Mouse (Mus musculus) Patski (cell line): Measurements from ENCODE around the gene Gmds. TPM values are rescaled to one million over a fixed set of nuclear protein-coding genes. Genes with fewer than 3 reads are reported as not detected.

Source experiments
- ATAC-seq: fragments of 100-300 bp; one replicate; pipeline ENCODE4 v1.8.0; 2021
- CTCF ChIA-PET: fragments of 350-600 bp; sonication (Branson Sonifier 250); formaldehyde crosslinking; loops from one replicate; lab custom pipeline; 2022; ENCODE audit warnings: inconsistent platforms; lab: Charles Lee
- POLR2A ChIA-PET: fragments of 350-600 bp; sonication (Branson Sonifier 250); formaldehyde crosslinking; loops from one replicate; lab custom pipeline; 2022; ENCODE audit warnings: antibody characterized with exemption, inconsistent platforms; lab: Charles Lee
- DNase-seq: peaks from one replicate; pipeline ENCODE4 v3.0.0-alpha.2; 2011; ENCODE audit warnings: low read depth, low spot score
- H3K27me3 ChIP-seq: fragments of 371-371 bp; one replicate; pipeline ENCODE4 v1.5.1; 2021
- CTCF ChIP-seq: fragments of 100-300 bp; IDR thresholded peaks from one replicate; pipeline ENCODE4 v1.5.1; 2021
- in situ Hi-C: fragments of 300-500 bp; cut with MboI; formaldehyde crosslinking; loops from 3 replicates; pipeline ENCODE4 v1.11.1; 2018; ENCODE audit warnings: low pct_unique_long_range_greater_than_20kb, mixed read lengths
- polyA plus RNA-seq: library from polyadenylated mRNA; unstranded; gene quantifications from one replicate; pipeline ENCODE4 v1.2.3, GENCODE M21; 2021

The Gmds gene
- polyA plus RNA-seq, 1 experiment from 2014 or later, result 53.3 TPM

DNA sequence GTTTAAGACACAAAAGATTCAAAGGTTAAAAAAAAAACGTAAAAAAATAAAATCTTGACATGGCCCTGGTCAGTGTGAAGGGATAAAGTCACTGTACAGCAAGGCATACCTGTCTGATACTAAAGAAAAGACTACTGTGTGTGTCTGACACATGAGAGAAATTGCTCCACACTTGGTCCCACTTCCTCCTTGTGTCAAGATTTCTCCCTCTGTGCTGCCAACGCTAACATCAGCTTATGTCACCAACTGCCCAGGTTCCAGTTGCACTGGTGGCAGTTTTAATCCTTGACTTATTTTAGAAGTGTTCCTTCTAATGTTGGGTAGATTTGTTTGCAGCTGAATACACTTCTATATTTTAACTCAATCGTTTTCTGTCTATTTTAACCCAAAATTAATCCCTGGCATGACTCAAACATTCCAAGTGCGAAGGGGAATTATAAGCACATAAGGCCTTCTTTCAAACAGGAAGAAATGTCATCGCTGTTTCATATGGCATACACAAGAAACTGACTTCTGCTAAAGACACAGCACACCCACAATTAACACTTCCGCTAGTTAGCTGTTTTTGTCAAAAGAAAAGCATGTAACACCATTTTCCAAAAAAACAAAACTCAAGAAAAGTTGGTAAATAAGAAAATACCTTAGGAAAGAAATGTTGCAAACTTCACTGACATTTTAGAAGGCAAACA lies 110.5 kb downstream of the Gmds start:
- ChIA-PET POLR2A (interaction anchor here (1.0 kb wide), 1 partner anchor 20 kb away, joined by 3 read pairs; no protein-coding TSS in a partner anchor), CTCF (no interaction called here)
- no peaks in the 10 kb centered on the region for H3K27me3 ChIP-seq
- no peak for TF ChIP-seq CTCF
- ATAC-seq, result no peak
- in situ Hi-C loops, result no loop called here
- DNase-seq, result no peak

DNA sequence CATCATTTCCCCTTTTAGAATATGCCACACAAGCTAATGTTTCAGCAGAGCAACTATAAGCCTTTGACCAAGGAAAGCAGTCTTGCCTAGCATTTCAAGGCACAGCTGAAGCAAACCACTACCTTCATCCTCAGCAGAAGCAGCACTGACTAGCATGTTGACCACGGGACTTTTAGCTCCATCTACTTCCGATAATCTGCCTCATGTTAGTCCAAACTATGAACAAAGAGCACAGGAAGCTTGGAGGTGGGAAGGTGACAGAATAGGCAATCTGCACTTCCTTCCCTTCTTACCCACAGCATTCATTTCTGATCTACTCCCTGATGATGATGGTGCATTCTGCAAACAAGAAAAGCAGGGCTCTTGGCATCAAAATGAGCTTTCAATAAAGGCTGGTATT lies 120.9 kb downstream of the Gmds start:
- no peak for DNase-seq
- in situ Hi-C loops, result loop anchor here (5.0 kb wide), 7 partner anchors 75 to 470 kb away; no protein-coding TSS in a partner anchor
- CTCF ChIA-PET, result interaction anchor here (0.9 to 6.4 kb wide), 6 partner anchors 14 to 425 kb away, joined by 3 to 42 read pairs (median 4); partner anchors contain the start of gene Foxc1
- no peak for ATAC-seq
- POLR2A ChIA-PET, result interaction anchor here (0.6 to 1.8 kb wide), 2 partner anchors 63 to 410 kb away, joined by 3 to 6 read pairs; no protein-coding TSS in a partner anchor
- no peak for TF ChIP-seq CTCF
- H3K27me3 ChIP-seq, result no peaks in the 10 kb centered on the region

DNA sequence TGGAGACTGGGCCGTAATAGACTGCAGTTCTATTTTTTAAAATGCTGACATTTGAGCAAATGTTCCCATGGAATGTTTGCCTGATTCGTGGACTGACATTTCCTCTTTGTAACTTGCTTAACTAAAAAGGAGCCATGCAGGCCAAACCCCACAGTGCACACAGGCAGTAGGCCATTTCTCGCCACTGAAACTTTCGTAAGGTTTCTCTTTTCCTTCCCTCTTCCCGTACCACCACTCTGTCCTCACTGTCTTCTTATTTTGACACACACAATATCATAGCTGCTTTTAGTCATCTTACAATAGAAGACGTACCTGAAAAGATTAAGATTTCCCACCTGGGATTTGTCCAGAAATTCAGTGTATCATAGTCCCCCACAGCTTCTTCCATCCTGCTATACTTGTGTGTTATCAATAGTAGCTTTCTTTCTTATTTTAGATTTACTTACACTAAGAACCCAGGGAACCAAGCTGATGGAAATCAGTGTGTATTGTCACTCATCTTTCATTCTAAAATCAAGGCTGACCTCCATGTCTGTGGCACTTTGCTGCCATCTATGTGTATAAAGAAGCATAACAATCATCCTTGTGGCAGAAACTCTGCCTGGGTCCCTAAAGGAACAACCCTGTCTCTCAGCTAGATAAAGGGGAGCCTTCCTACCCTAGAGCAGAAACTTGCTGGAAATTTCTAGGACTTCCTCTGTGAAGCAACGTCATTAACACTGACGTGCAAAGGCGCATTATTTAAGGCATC lies 124.7 kb downstream of the Gmds start:
- ATAC-seq, result no peak
- in situ Hi-C loops, result no loop called here
- no peak for DNase-seq
- CTCF ChIA-PET, result interaction anchor here (0.8 to 6.4 kb wide), 12 partner anchors 15 to 414 kb away, joined by 3 to 42 read pairs (median 6); partner anchors contain the start of gene Foxc1
- H3K27me3 ChIP-seq, result no peaks in the 10 kb centered on the region
- TF ChIP-seq CTCF, result peak; percentile 67
- POLR2A ChIA-PET, result interaction anchor here (0.6 to 3.3 kb wide), 2 partner anchors 406 to 421 kb away, joined by 3 to 35 read pairs; partner anchors contain the start of gene Foxc1

DNA sequence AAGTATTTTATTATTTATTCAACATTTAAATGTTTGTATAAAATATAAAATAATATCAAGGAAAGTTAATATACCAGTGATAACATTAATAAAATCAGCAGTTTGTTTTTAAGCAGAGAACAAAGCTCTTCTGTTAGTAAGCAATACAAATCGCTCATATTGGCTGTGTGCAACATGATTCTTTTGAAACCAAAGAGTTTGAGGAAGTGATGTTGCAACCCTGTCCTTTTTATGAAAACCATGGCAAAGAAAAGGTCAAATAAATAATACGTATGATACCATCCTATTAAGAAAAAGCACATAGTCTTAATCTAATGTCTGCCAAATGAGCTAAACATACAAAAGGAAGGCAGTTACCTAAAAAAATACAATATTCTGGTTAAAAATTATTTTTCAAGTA lies 126.4 kb downstream of the Gmds start:
- in situ Hi-C loops, result no loop called here
- ChIA-PET CTCF (interaction anchor here (1.2 to 6.4 kb wide), 3 partner anchors 400 to 468 kb away, joined by 3 to 42 read pairs (median 3); partner anchors contain the start of gene Foxc1), POLR2A (interaction anchor here (2.0 to 3.3 kb wide), 2 partner anchors 401 to 404 kb away, joined by 9 to 35 read pairs; partner anchors contain the start of gene Foxc1)
- TF ChIP-seq CTCF, result no peak
- DNase-seq (no peak), ATAC-seq (no peak)
- no peaks in the 10 kb centered on the region for H3K27me3 ChIP-seq

DNA sequence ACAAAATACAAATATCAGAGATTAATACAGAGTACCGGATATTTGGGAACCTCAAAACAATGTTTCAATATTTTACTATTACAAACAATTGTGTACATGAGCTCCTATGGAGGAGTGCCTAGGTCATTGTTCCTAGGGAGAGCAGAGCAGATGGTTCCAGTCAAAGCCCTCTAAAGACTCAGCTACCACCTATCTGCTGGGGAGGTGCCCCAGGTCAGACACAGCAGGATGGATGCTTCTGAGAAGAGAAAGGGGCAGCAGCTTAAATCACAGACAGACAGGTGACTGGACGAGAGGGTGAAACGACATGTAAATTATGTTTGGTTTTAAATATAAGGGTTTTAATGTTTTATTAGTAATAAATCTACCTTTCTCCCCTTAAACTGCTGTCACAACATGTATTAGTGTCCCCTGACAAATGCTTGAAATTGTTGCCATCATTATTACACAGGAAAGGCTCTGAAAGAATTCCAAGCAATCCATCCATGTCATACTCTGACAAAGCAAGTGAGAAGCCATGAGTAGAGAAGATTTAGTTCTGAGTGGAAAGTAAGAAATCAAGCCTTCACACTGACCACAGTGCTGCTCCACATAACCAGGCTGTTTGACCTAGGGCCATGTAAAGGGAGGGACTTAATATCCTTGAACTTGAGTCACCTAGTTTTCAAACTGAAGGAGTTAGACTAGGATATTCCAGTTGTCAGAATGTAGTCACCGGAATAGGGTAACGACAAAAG lies 131.2 kb downstream of the Gmds start:
- ATAC-seq (no peak), DNase-seq (no peak)
- no peak for TF ChIP-seq CTCF
- CTCF ChIA-PET, result interaction anchor here (1.0 to 1.7 kb wide), 4 partner anchors 245 to 406 kb away, joined by 3 to 5 read pairs (median 4); no protein-coding TSS in a partner anchor
- in situ Hi-C loops, result no loop called here
- POLR2A ChIA-PET, result interaction anchor here (0.6 to 1.6 kb wide), 4 partner anchors 26 to 403 kb away, joined by 3 to 9 read pairs (median 4); no protein-coding TSS in a partner anchor
- no peaks in the 10 kb centered on the region for H3K27me3 ChIP-seq

DNA sequence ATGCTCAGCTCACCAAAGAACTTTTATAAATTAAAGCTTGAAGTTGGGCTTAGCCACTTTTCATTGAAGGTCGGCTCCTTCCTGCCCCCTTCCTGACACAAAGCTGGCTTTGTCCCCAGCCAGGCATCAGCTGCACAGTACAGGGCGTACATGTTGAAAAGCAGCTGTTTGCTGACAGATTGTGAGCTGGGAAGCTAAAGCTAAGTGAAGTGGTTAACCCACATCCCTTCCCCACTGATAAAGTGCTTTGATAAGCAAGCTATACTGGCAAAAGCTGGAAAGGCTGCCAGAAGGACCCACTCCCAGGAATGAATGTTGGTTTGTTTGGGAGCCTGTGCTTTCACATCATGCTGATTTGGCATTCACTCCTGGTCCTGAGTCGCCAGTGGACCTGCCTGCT lies 158.6 kb downstream of the Gmds start:
- ChIA-PET POLR2A (no interaction called here), CTCF (no interaction called here)
- in situ Hi-C loops, result no loop called here
- DNase-seq (no peak), ATAC-seq (no peak)
- H3K27me3 ChIP-seq, result no peaks in the 10 kb centered on the region
- TF ChIP-seq CTCF, result no peak

DNA sequence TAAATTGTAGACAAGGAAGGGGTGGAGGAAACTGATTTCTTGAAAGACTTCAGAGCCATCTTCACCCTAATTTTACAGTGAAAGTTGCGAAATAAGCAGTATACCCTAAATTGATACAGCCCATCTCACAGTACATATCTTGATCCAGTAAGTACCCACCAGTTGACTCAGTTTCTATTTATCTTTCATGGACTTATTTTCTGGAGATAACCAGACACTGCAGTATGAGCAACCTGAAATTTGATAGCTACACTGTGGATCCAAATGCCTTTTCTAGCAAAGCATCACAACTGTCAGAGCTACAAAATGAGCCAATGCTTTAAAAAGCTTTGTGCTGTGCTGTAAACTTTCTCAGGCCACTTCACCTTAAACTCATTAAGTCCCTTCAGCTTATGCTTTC lies 159.9 kb downstream of the Gmds start:
- in situ Hi-C loops, result no loop called here
- ChIA-PET CTCF (interaction anchor here (0.7 kb wide), 1 partner anchor 15 kb away, joined by 3 read pairs; no protein-coding TSS in a partner anchor), POLR2A (interaction anchor here (0.8 kb wide), 1 partner anchor 12 kb away, joined by 4 read pairs; no protein-coding TSS in a partner anchor)
- no peak for DNase-seq
- ATAC-seq, result no peak
- no peak for TF ChIP-seq CTCF
- no peaks in the 10 kb centered on the region for H3K27me3 ChIP-seq

DNA sequence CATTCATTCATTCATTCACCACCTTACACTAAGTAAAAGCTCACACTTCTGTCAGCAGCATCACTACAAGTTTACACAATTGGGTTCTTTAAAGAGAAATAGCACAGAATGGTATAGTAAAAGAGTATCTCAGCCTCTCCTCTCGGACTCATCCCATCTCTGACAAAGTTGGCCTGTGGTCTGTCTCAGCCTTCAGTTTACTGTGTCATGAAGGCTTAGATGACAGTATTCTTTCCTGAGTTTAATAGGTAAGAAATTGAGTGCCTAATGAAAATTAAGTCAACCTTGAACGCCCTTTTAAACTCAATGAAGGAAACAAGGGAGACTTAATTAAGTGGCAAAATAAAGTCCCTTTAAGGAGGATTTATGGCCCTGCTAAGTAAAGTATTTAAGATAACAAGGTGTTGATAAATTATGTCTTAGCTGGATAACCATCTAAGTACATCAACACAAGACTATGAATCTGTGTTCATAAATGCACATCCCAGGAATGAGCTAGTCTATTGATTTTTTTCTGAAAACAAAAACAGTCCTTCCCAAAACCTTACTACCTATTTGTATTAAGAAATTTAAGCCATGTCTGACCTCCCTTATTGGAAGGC lies 160.6 kb downstream of the Gmds start:
- no peak for TF ChIP-seq CTCF
- no peak for ATAC-seq
- POLR2A ChIA-PET, result no interaction called here
- CTCF ChIA-PET, result no interaction called here
- DNase-seq, result no peak
- in situ Hi-C loops, result no loop called here
- no peaks in the 10 kb centered on the region for H3K27me3 ChIP-seq

DNA sequence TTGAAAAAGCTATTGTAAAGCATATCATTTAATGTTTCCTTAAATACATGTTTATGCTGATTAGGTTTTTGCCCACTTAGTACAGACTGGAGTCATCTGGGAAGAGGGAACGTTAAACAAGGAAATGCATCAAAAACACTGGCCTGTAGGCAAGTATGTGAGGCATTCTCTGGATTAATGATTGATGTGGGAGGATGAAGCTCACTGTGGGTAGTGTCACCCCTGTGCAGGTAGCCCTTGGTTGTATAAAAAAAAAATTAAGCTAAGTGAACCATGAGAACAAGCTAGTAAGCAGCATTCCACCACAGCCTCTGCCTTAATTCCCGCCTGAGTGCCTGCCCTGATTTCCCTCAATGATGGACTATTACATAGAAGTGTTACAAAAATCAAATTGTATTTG lies 163.5 kb downstream of the Gmds start:
- in situ Hi-C loops, result no loop called here
- no peaks in the 10 kb centered on the region for H3K27me3 ChIP-seq
- POLR2A ChIA-PET, result no interaction called here
- DNase-seq (no peak), ATAC-seq (no peak)
- CTCF ChIA-PET, result no interaction called here
- TF ChIP-seq CTCF, result no peak
